Mouse (Mus musculus): ENCODE data around the gene Mrps34. TPM values are rescaled to one million over a fixed set of nuclear protein-coding genes. Genes with fewer than 3 reads are reported as not detected.
A peak's percentile ranks its signal among the peaks of the same experiment; 100 is the strongest.

Gene Mrps34
- 86.8 and 94.8 TPM in 2 replicates for polyA plus RNA-seq (2015; fragmentation: Nextera tagmentation; extraction: Ambion mirVana)

- H3K9ac ChIP-seq (ENCODE audit: low read length), result peak within 1 kb of the TSS; percentile 92
- H3K4me3 ChIP-seq (ENCODE audit: low read length), result peak within 1 kb of the TSS; percentile 90
- peak; percentile 64 for ATAC-seq (replicated peaks; ENCODE audit: extremely low read depth, insufficient read depth, low FRiP score)
- H3K27me3 ChIP-seq (ENCODE audit: control insufficient read depth, insufficient read depth, low read length), result no peaks in the 10 kb centered on the region
- H3K27ac ChIP-seq (ENCODE audit: low read length), result peak within 1 kb of the TSS; percentile 94
- peaks cover 30% of the 10 kb centered on the region for H3K4me1 ChIP-seq (ENCODE audit: control insufficient read depth, insufficient read depth, low read length)
- WGBS, result under 1% methylated on average over 62 of the region's 62 CpGs
- H3K9me3 ChIP-seq (replicated peaks; ENCODE audit: control insufficient read depth, low read length), result no peaks in the 10 kb centered on the region
- peaks cover 33% of the 10 kb centered on the region for H3K36me3 ChIP-seq (ENCODE audit: control insufficient read depth, insufficient read depth)
- peak within 1 kb of the TSS; percentile 99 for H3K4me2 ChIP-seq (ENCODE audit: low read depth, low read length)
These were observed at the start of gene Mrps34, which contains the start of gene Eme2 for GRCm38 (mm10) chr17:24894995-24895547. Gene Mrps34, plus strand, starts transcription at chr17:24895116. Gene Eme2, minus strand, starts transcription at chr17:24895087.

GRCm38 (mm10) chr17:24847386-24847785 is 47.5 kb upstream of the Mrps34 start:
- Histone ChIP-seq H3K27me3 (ENCODE audit: control insufficient read depth, insufficient read depth, low read length) (no peaks in the 10 kb centered on the region; the same call in 1 of the 2 replicates), H3K27ac (ENCODE audit: low read length) (no peak overlapping the region), H3K4me2 (ENCODE audit: low read depth, low read length) (no peak overlapping the region), H3K4me3 (ENCODE audit: low read length) (no peak overlapping the region), H3K9me3 (replicated peaks; ENCODE audit: control insufficient read depth, low read length) (no peaks in the 10 kb centered on the region), H3K4me1 (ENCODE audit: control insufficient read depth, insufficient read depth, low read length) (peaks cover 20% of the 10 kb centered on the region), H3K36me3 (ENCODE audit: control insufficient read depth, insufficient read depth) (no peaks in the 10 kb centered on the region), H3K9ac (ENCODE audit: low read length) (no peak overlapping the region)
- 98% methylated on average over 1 of the region's 1 CpGs for WGBS
- no peak for ATAC-seq (replicated peaks; ENCODE audit: extremely low read depth, insufficient read depth, low FRiP score)

DNA sequence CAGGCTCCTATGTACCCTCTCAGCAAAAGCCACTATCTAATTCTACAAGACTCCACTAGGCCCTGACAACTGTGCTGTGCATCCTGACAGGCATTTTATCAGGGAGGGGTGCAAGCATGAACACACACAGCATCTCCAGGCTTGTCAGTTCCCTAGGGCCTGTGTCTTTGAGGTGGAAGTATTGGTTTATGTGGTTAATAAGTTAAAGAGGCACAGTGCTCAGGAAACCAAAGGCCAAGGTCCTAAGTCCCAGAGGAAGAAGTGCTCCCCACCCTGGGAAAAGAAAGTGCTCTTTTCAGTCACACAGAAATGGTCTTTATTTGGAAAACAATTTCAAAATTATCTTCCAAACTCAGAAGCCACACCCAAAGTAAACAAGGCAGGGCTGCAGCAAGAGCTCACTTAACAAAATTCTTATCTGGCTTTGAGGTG is 46.3 kb upstream of the Mrps34 start:
- Histone ChIP-seq H3K4me2 (ENCODE audit: low read depth, low read length) (peak overlapping the region; percentile 84), H3K27me3 (ENCODE audit: control insufficient read depth, insufficient read depth, low read length) (no peaks in the 10 kb centered on the region; the same call in 1 of the 2 replicates), H3K9me3 (replicated peaks; ENCODE audit: control insufficient read depth, low read length) (no peaks in the 10 kb centered on the region), H3K4me3 (ENCODE audit: low read length) (peak overlapping the region; percentile 46), H3K9ac (ENCODE audit: low read length) (peak overlapping the region; percentile 83), H3K4me1 (ENCODE audit: control insufficient read depth, insufficient read depth, low read length) (peaks cover 20% of the 10 kb centered on the region), H3K27ac (ENCODE audit: low read length) (peak overlapping the region; percentile 72), H3K36me3 (ENCODE audit: control insufficient read depth, insufficient read depth) (peaks cover 5% of the 10 kb centered on the region; the same call in 1 of the 2 replicates)
- ATAC-seq (replicated peaks; ENCODE audit: extremely low read depth, insufficient read depth, low FRiP score), result no peak

GRCm38 (mm10) chr17:24849733-24850064 is 45.2 kb upstream of the Mrps34 start:
- Histone ChIP-seq H3K4me1 (ENCODE audit: control insufficient read depth, insufficient read depth, low read length) (peaks cover 18% of the 10 kb centered on the region), H3K27ac (ENCODE audit: low read length) (peak overlapping the region; percentile 95), H3K27me3 (ENCODE audit: control insufficient read depth, insufficient read depth, low read length) (no peaks in the 10 kb centered on the region; the same call in 1 of the 2 replicates), H3K36me3 (ENCODE audit: control insufficient read depth, insufficient read depth) (peaks cover 6% of the 10 kb centered on the region; the same call in 1 of the 2 replicates), H3K4me2 (ENCODE audit: low read depth, low read length) (peak overlapping the region; percentile 84), H3K9ac (ENCODE audit: low read length) (peak overlapping the region; percentile 83), H3K4me3 (ENCODE audit: low read length) (peak overlapping the region; percentile 84), H3K9me3 (replicated peaks; ENCODE audit: control insufficient read depth, low read length) (no peaks in the 10 kb centered on the region)
- peak; percentile 51 for ATAC-seq (replicated peaks; ENCODE audit: extremely low read depth, insufficient read depth, low FRiP score)
- under 1% methylated on average over 21 of the region's 21 CpGs for WGBS

GRCm38 (mm10) chr17:24850065-24850772 is 44.7 kb upstream of the Mrps34 start, which contains the start of gene Fahd1:
Gene Fahd1, minus strand, starts transcription at chr17:24850364.
- Histone ChIP-seq H3K36me3 (ENCODE audit: control insufficient read depth, insufficient read depth) (peaks cover 6% of the 10 kb centered on the region; the same call in 1 of the 2 replicates), H3K9ac (ENCODE audit: low read length) (peak within 1 kb of the TSS; percentile 83), H3K9me3 (replicated peaks; ENCODE audit: control insufficient read depth, low read length) (no peaks in the 10 kb centered on the region), H3K4me3 (ENCODE audit: low read length) (peak within 1 kb of the TSS; percentile 84), H3K27me3 (ENCODE audit: control insufficient read depth, insufficient read depth, low read length) (no peaks in the 10 kb centered on the region; the same call in 1 of the 2 replicates), H3K4me2 (ENCODE audit: low read depth, low read length) (peak within 1 kb of the TSS; percentile 84), H3K27ac (ENCODE audit: low read length) (peak within 1 kb of the TSS; percentile 95), H3K4me1 (ENCODE audit: control insufficient read depth, insufficient read depth, low read length) (peaks cover 14% of the 10 kb centered on the region)
- ATAC-seq (replicated peaks; ENCODE audit: extremely low read depth, insufficient read depth, low FRiP score), result peak; percentile 97
- WGBS, result under 1% methylated on average over 58 of the region's 58 CpGs

GRCm38 (mm10) chr17:24850773-24851127 is 44.2 kb upstream of the Mrps34 start:
- no peaks in the 10 kb centered on the region for H3K9me3 ChIP-seq (replicated peaks; ENCODE audit: control insufficient read depth, low read length)
- H3K27ac ChIP-seq (ENCODE audit: low read length), result peak overlapping the region; percentile 95
- ATAC-seq (replicated peaks; ENCODE audit: extremely low read depth, insufficient read depth, low FRiP score), result no peak
- 2% methylated on average over 20 of the region's 20 CpGs for WGBS
- peak overlapping the region; percentile 84 for H3K4me2 ChIP-seq (ENCODE audit: low read depth, low read length)
- H3K4me1 ChIP-seq (ENCODE audit: control insufficient read depth, insufficient read depth, low read length), result peaks cover 14% of the 10 kb centered on the region
- H3K36me3 ChIP-seq (ENCODE audit: control insufficient read depth, insufficient read depth), result peaks cover 6% of the 10 kb centered on the region; the same call in 1 of the 2 replicates
- peak overlapping the region; percentile 84 for H3K4me3 ChIP-seq (ENCODE audit: low read length)
- no peaks in the 10 kb centered on the region; the same call in 1 of the 2 replicates for H3K27me3 ChIP-seq (ENCODE audit: control insufficient read depth, insufficient read depth, low read length)
- peak overlapping the region; percentile 78 for H3K9ac ChIP-seq (ENCODE audit: low read length)

GRCm38 (mm10) chr17:24851381-24852125 is 43.4 kb upstream of the Mrps34 start:
- no peak for ATAC-seq (replicated peaks; ENCODE audit: extremely low read depth, insufficient read depth, low FRiP score)
- H3K4me2 ChIP-seq (ENCODE audit: low read depth, low read length), result peak overlapping the region; percentile 84
- H3K9ac ChIP-seq (ENCODE audit: low read length), result peak overlapping the region; percentile 78; the same call in 1 of the 2 replicates
- peak overlapping the region; percentile 84 for H3K4me3 ChIP-seq (ENCODE audit: low read length)
- H3K4me1 ChIP-seq (ENCODE audit: control insufficient read depth, insufficient read depth, low read length), result peaks cover 14% of the 10 kb centered on the region
- H3K27me3 ChIP-seq (ENCODE audit: control insufficient read depth, insufficient read depth, low read length), result no peaks in the 10 kb centered on the region; the same call in 1 of the 2 replicates
- H3K9me3 ChIP-seq (replicated peaks; ENCODE audit: control insufficient read depth, low read length), result no peaks in the 10 kb centered on the region
- no peak overlapping the region for H3K27ac ChIP-seq (ENCODE audit: low read length)
- H3K36me3 ChIP-seq (ENCODE audit: control insufficient read depth, insufficient read depth), result peaks cover 6% of the 10 kb centered on the region; the same call in 1 of the 2 replicates
- WGBS, result 77% methylated on average over 10 of the region's 10 CpGs

GRCm38 (mm10) chr17:24855838-24856464 is 39.0 kb upstream of the Mrps34 start:
- Histone ChIP-seq H3K27me3 (ENCODE audit: control insufficient read depth, insufficient read depth, low read length) (no peaks in the 10 kb centered on the region; the same call in 1 of the 2 replicates), H3K27ac (ENCODE audit: low read length) (no peak overlapping the region), H3K4me3 (ENCODE audit: low read length) (no peak overlapping the region), H3K36me3 (ENCODE audit: control insufficient read depth, insufficient read depth) (peaks cover 12% of the 10 kb centered on the region; the same call in 1 of the 2 replicates), H3K4me1 (ENCODE audit: control insufficient read depth, insufficient read depth, low read length) (peaks cover 6% of the 10 kb centered on the region; the same call in 1 of the 2 replicates), H3K9ac (ENCODE audit: low read length) (no peak overlapping the region), H3K9me3 (replicated peaks; ENCODE audit: control insufficient read depth, low read length) (no peaks in the 10 kb centered on the region), H3K4me2 (ENCODE audit: low read depth, low read length) (no peak overlapping the region)
- 77% methylated on average over 3 of the region's 3 CpGs for WGBS
- no peak for ATAC-seq (replicated peaks; ENCODE audit: extremely low read depth, insufficient read depth, low FRiP score)
